Mouse (Mus musculus) cerebellum, adult 2 months (tissue): ENCODE data around the gene Pafah1b3.

Source experiments
- CTCF ChIP-seq: fragments of 200-500 bp; IDR thresholded peaks from 2 replicates; pipeline ENCODE4 v1.5.1; 2011; ENCODE audit warnings: low read depth, mild to moderate bottlenecking, control low read depth, low read length, moderate library complexity, borderline replicate concordance; ENCODE audit not compliant: insufficient read depth
- POLR2A ChIP-seq: fragments of 200-500 bp; IDR thresholded peaks from 2 replicates; pipeline ENCODE4 v1.6.1; 2011; ENCODE audit warnings: low read length, control low read depth, borderline replicate concordance; ENCODE audit not compliant: insufficient read depth

DNA sequence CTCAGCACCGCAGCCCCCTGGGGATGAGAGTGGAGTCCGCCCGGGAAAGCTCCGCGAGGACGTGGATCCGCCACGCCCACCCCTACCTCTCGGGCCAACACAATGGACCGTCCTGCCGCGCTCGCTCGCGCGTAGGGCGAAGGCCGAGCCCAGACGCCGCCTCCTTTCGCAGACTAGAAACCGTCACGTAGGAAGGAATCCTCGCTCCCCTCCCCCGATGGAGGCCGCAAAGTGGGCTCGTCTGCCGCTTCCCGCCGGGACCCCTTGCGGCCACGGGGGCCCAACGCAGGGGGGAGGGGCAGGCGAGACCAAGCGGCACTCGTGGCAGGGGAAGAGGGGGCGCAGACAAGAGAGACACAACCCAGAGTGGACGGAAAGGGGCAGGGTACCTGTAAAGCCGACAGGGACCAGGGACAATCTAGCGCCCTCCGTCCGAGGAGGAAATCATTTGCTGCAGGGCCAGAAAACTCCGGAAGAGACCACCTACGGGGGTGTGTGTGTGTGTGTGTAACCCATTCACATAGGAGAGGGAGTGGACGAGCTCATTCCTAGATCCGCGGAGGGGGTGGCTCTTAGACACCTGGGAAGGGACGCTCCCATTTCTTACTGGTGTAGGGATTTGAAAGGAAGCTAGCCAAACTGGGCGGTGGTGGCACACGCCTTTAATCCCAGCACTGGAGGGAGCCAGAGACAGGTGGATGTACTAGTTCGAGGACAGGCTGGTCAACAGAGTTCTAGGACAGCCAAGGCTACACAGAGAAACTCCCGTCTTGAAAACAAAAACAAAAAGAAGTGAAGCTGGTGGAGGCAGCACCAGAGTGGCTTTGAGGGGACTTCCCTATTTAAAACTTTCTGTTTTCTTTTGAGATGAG is at the start of gene Pafah1b3:
- TF ChIP-seq CTCF (peak; percentile 53; the same call in 1 of the 2 replicates), POLR2A (peak; percentile 14; the same call in 1 of the 2 replicates)
